Mouse (Mus musculus): ENCODE results near the gene Mast4. TPM values are rescaled to one million over a fixed set of nuclear protein-coding genes. Genes with fewer than 3 reads are reported as not detected.
"Not testable (repeated sequence)": the region's sequence is repeated elsewhere in the genome, so short reads cannot be mapped to it uniquely, and the experiment has no call there.

Mast4 gene
- polyA plus RNA-seq, 1 experiment from 2014 or later: 31.0 TPM

GRCm38 (mm10) chr13:102737811-102738210 is 596.5 kb downstream of the Mast4 start:
- H3K9ac ChIP-seq (ENCODE audit: low read depth, low read length): no peak overlapping the region
- H3K4me2 ChIP-seq (replicated peaks; ENCODE audit: low read depth, low read length): no peak overlapping the region
- H3K4me1 ChIP-seq (ENCODE audit: control insufficient read depth, insufficient read depth, low read length): no peaks in the 10 kb centered on the region
- ATAC-seq (ENCODE audit: low FRiP score, low TSS enrichment): no peak
- no peaks in the 10 kb centered on the region for H3K9me3 ChIP-seq (ENCODE audit: control insufficient read depth, low read length)
- WGBS: 92% methylated on average over 7 of the region's 7 CpGs
- H3K27ac ChIP-seq (ENCODE audit: low read depth, low read length): no peak overlapping the region
- H3K4me3 ChIP-seq (ENCODE audit: low read length): no peak overlapping the region
- no peaks in the 10 kb centered on the region for H3K27me3 ChIP-seq (ENCODE audit: control insufficient read depth, insufficient read depth, low read length)
- peaks cover 68% of the 10 kb centered on the region for H3K36me3 ChIP-seq (ENCODE audit: control insufficient read depth, insufficient read depth, low read length)

- 32% methylated on average over 2 of the region's 2 CpGs for WGBS
- no peak overlapping the region for H3K4me2 ChIP-seq (replicated peaks; ENCODE audit: low read depth, low read length)
- H3K27me3 ChIP-seq (ENCODE audit: control insufficient read depth, insufficient read depth, low read length): no peaks in the 10 kb centered on the region
- no peak overlapping the region for H3K27ac ChIP-seq (ENCODE audit: low read depth, low read length)
- H3K4me3 ChIP-seq (ENCODE audit: low read length): no peak overlapping the region
- peaks cover 31% of the 10 kb centered on the region for H3K36me3 ChIP-seq (ENCODE audit: control insufficient read depth, insufficient read depth, low read length)
- ATAC-seq (ENCODE audit: low FRiP score, low TSS enrichment): no peak
- H3K4me1 ChIP-seq (ENCODE audit: control insufficient read depth, insufficient read depth, low read length): no peaks in the 10 kb centered on the region
- no peaks in the 10 kb centered on the region for H3K9me3 ChIP-seq (ENCODE audit: control insufficient read depth, low read length)
- H3K9ac ChIP-seq (ENCODE audit: low read depth, low read length): no peak overlapping the region
These were observed 601.2 kb downstream of the Mast4 start for GRCm38 (mm10) chr13:102733063-102733462.

- H3K27me3 ChIP-seq (ENCODE audit: control insufficient read depth, insufficient read depth, low read length); ATAC-seq (ENCODE audit: low FRiP score, low TSS enrichment); H3K4me2 ChIP-seq (replicated peaks; ENCODE audit: low read depth, low read length); H3K4me1 ChIP-seq (ENCODE audit: control insufficient read depth, insufficient read depth, low read length); H3K36me3 ChIP-seq (ENCODE audit: control insufficient read depth, insufficient read depth, low read length); H3K27ac ChIP-seq (ENCODE audit: low read depth, low read length); H3K9ac ChIP-seq (ENCODE audit: low read depth, low read length); H3K9me3 ChIP-seq (ENCODE audit: control insufficient read depth, low read length); H3K4me3 ChIP-seq (ENCODE audit: low read length): not testable (repeated sequence)
- WGBS: 78% methylated on average over 7 of the region's 7 CpGs
These were observed 605.3 kb downstream of the Mast4 start for GRCm38 (mm10) chr13:102728951-102729350.

DNA sequence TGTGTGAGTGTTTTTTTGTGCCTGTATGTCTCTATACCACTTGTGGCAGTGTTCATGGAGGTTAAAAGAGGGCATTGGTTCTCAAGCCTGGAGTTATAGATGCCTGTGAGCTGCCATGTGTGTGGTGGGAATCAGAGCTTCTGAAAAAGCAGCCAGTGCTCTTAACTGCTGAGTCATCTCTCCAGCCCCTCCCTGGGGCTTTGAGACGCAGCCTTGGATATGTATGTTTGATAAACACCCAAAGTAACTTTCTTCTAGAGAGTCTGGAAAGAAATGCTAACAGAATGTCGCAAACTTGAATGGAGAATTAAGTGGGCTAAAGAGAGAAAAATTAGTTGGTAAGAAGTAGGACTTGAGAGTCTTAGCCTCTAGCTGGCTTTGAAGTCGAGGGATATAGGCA is 606.3 kb downstream of the Mast4 start:
- Histone ChIP-seq H3K9me3 (ENCODE audit: control insufficient read depth, low read length) (no peaks in the 10 kb centered on the region), H3K36me3 (ENCODE audit: control insufficient read depth, insufficient read depth, low read length) (no peaks in the 10 kb centered on the region), H3K27me3 (ENCODE audit: control insufficient read depth, insufficient read depth, low read length) (no peaks in the 10 kb centered on the region), H3K4me2 (replicated peaks; ENCODE audit: low read depth, low read length) (no peak overlapping the region), H3K27ac (ENCODE audit: low read depth, low read length) (no peak overlapping the region), H3K4me3 (ENCODE audit: low read length) (no peak overlapping the region), H3K4me1 (ENCODE audit: control insufficient read depth, insufficient read depth, low read length) (no peaks in the 10 kb centered on the region), H3K9ac (ENCODE audit: low read depth, low read length) (no peak overlapping the region)
- no peak for ATAC-seq (ENCODE audit: low FRiP score, low TSS enrichment)
- 69% methylated on average over 3 of the region's 3 CpGs for WGBS

- Histone ChIP-seq H3K27me3 (ENCODE audit: control insufficient read depth, insufficient read depth, low read length) (no peaks in the 10 kb centered on the region), H3K9ac (ENCODE audit: low read depth, low read length) (no peak overlapping the region), H3K4me3 (ENCODE audit: low read length) (no peak overlapping the region), H3K4me1 (ENCODE audit: control insufficient read depth, insufficient read depth, low read length) (no peaks in the 10 kb centered on the region), H3K27ac (ENCODE audit: low read depth, low read length) (no peak overlapping the region), H3K36me3 (ENCODE audit: control insufficient read depth, insufficient read depth, low read length) (no peaks in the 10 kb centered on the region), H3K4me2 (replicated peaks; ENCODE audit: low read depth, low read length) (no peak overlapping the region), H3K9me3 (ENCODE audit: control insufficient read depth, low read length) (no peaks in the 10 kb centered on the region)
- ATAC-seq (ENCODE audit: low FRiP score, low TSS enrichment): no peak
- 89% methylated on average over 1 of the region's 1 CpGs for WGBS
These were observed 607.4 kb downstream of the Mast4 start for GRCm38 (mm10) chr13:102726876-102727275.

DNA sequence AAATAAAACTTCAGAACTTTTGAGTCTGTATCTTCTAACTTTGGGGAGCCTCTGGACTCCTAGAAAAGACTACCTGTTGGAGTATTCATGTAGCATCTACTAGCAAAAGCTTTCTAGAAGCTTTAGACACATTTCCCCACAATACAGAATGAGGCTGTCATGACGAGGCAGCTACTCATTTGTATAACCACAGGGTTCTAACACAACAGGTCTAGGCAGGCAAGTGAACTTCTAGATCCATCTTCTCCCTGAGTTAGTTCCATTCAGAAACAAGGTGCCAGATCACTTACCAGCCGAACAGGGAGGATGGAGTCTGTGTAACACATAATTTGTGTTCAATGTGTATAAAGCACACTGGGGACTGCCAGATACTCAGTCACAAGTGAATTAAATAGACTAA is 608.4 kb downstream of the Mast4 start:
- Histone ChIP-seq H3K9me3 (ENCODE audit: control insufficient read depth, low read length) (no peaks in the 10 kb centered on the region), H3K4me3 (ENCODE audit: low read length) (no peak overlapping the region), H3K9ac (ENCODE audit: low read depth, low read length) (no peak overlapping the region), H3K36me3 (ENCODE audit: control insufficient read depth, insufficient read depth, low read length) (no peaks in the 10 kb centered on the region), H3K4me1 (ENCODE audit: control insufficient read depth, insufficient read depth, low read length) (no peaks in the 10 kb centered on the region), H3K27ac (ENCODE audit: low read depth, low read length) (no peak overlapping the region), H3K4me2 (replicated peaks; ENCODE audit: low read depth, low read length) (no peak overlapping the region), H3K27me3 (ENCODE audit: control insufficient read depth, insufficient read depth, low read length) (no peaks in the 10 kb centered on the region)
- ATAC-seq (ENCODE audit: low FRiP score, low TSS enrichment): no peak
- WGBS: 90% methylated on average over 2 of the region's 2 CpGs

GRCm38 (mm10) chr13:102725416-102725815 is 608.9 kb downstream of the Mast4 start:
- Histone ChIP-seq H3K27ac (ENCODE audit: low read depth, low read length) (no peak overlapping the region), H3K9ac (ENCODE audit: low read depth, low read length) (no peak overlapping the region), H3K4me3 (ENCODE audit: low read length) (no peak overlapping the region)

DNA sequence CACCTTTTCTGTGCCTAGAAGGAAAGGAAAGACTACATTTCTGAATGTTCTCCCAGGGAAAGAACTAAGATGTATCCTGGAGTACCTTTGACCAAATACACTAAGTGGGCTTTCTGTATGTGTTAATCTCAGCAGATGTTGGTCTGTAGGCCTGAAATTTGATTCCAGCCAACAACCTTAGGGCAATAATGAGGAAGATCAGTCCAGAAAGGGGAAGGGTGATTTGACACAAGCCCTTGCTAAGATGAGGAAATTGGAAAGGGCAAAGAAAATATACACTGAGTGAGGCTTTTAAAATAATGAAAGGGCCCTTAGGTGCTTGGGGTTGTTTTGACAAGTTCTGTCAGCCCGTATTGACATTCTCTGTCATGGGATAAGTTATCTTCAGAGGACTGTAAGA is 617.3 kb downstream of the Mast4 start:
- no peak overlapping the region for H3K4me2 ChIP-seq (replicated peaks; ENCODE audit: low read depth, low read length)
- no peaks in the 10 kb centered on the region for H3K4me1 ChIP-seq (ENCODE audit: control insufficient read depth, insufficient read depth, low read length)
- 71% methylated on average over 1 of the region's 1 CpGs for WGBS
- no peak overlapping the region for H3K4me3 ChIP-seq (ENCODE audit: low read length)
- no peak for ATAC-seq (ENCODE audit: low FRiP score, low TSS enrichment)
- no peak overlapping the region for H3K27ac ChIP-seq (ENCODE audit: low read depth, low read length)
- no peaks in the 10 kb centered on the region for H3K27me3 ChIP-seq (ENCODE audit: control insufficient read depth, insufficient read depth, low read length)
- H3K36me3 ChIP-seq (ENCODE audit: control insufficient read depth, insufficient read depth, low read length): no peaks in the 10 kb centered on the region
- H3K9me3 ChIP-seq (ENCODE audit: control insufficient read depth, low read length): no peaks in the 10 kb centered on the region
- no peak overlapping the region for H3K9ac ChIP-seq (ENCODE audit: low read depth, low read length)

More at GRCm38 (mm10) chr13:102725416-102725815, 608.9 kb downstream of the Mast4 start:
- H3K9me3 ChIP-seq (ENCODE audit: control insufficient read depth, low read length): no peaks in the 10 kb centered on the region
- ATAC-seq (ENCODE audit: low FRiP score, low TSS enrichment): no peak
- no peaks in the 10 kb centered on the region for H3K36me3 ChIP-seq (ENCODE audit: control insufficient read depth, insufficient read depth, low read length)
- H3K27me3 ChIP-seq (ENCODE audit: control insufficient read depth, insufficient read depth, low read length): no peaks in the 10 kb centered on the region
- no peaks in the 10 kb centered on the region for H3K4me1 ChIP-seq (ENCODE audit: control insufficient read depth, insufficient read depth, low read length)
- no peak overlapping the region for H3K4me2 ChIP-seq (replicated peaks; ENCODE audit: low read depth, low read length)

DNA sequence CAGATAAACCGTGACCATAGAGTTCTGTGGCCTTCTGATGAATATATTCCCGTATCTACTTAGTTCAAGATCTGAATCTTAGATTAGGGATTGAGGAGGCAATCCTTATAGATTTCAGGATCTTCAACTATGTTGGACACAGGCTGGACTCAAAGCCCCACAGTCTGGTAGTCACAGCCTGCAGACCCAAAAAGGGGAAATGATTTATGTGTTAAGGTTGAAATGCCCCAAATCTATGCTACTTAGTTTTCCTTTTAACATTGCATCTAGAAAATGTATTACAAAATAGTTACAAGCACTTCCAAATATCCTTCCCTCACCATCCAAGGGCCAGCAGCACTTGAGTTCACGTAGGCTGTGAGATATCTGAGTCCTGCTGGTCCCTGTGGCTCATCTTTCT is 633.6 kb downstream of the Mast4 start:
- no peak for ATAC-seq (ENCODE audit: low FRiP score, low TSS enrichment)
- Histone ChIP-seq H3K27me3 (ENCODE audit: control insufficient read depth, insufficient read depth, low read length) (no peaks in the 10 kb centered on the region), H3K9ac (ENCODE audit: low read depth, low read length) (no peak overlapping the region), H3K27ac (ENCODE audit: low read depth, low read length) (no peak overlapping the region), H3K9me3 (ENCODE audit: control insufficient read depth, low read length) (no peaks in the 10 kb centered on the region), H3K4me2 (replicated peaks; ENCODE audit: low read depth, low read length) (no peak overlapping the region), H3K4me1 (ENCODE audit: control insufficient read depth, insufficient read depth, low read length) (peaks cover 8% of the 10 kb centered on the region), H3K36me3 (ENCODE audit: control insufficient read depth, insufficient read depth, low read length) (no peaks in the 10 kb centered on the region), H3K4me3 (ENCODE audit: low read length) (no peak overlapping the region)
- WGBS: 81% methylated on average over 3 of the region's 3 CpGs

- WGBS: 85% methylated on average over 5 of the region's 5 CpGs
- no peak overlapping the region for H3K4me2 ChIP-seq (replicated peaks; ENCODE audit: low read depth, low read length)
These were observed 634.1 kb downstream of the Mast4 start for GRCm38 (mm10) chr13:102700176-102700575.

More at GRCm38 (mm10) chr13:102700176-102700575, 634.1 kb downstream of the Mast4 start:
- Histone ChIP-seq H3K9me3 (ENCODE audit: control insufficient read depth, low read length) (no peaks in the 10 kb centered on the region), H3K27me3 (ENCODE audit: control insufficient read depth, insufficient read depth, low read length) (no peaks in the 10 kb centered on the region), H3K9ac (ENCODE audit: low read depth, low read length) (no peak overlapping the region), H3K27ac (ENCODE audit: low read depth, low read length) (no peak overlapping the region), H3K4me1 (ENCODE audit: control insufficient read depth, insufficient read depth, low read length) (peaks cover 8% of the 10 kb centered on the region), H3K36me3 (ENCODE audit: control insufficient read depth, insufficient read depth, low read length) (no peaks in the 10 kb centered on the region), H3K4me3 (ENCODE audit: low read length) (no peak overlapping the region)
- ATAC-seq (ENCODE audit: low FRiP score, low TSS enrichment): no peak
